Mouse (Mus musculus) embryonic facial prominence, embryonic 10.5 days (tissue): Measurements from ENCODE around the gene Cldn15. TPM values are rescaled to one million over a fixed set of nuclear protein-coding genes. Genes with fewer than 3 reads are reported as not detected.

Experiments used
- DNase-seq: peaks from one replicate; pipeline ENCODE4 v3.0.0-alpha.2; 2017; ENCODE audit warnings: low spot score
- H3K27ac ChIP-seq: fragments of 300-500 bp; sonication (generic); replicated peaks from 2 replicates; pipeline ENCODE4 v1.5.1; 2016; ENCODE audit warnings: mild to moderate bottlenecking
- H3K27me3 ChIP-seq: fragments of 300-500 bp; sonication (generic); replicated peaks from 2 replicates; pipeline ENCODE4 v1.6.1; 2016; ENCODE audit warnings: low read depth, mild to moderate bottlenecking; ENCODE audit not compliant: poor library complexity, severe bottlenecking
- H3K36me3 ChIP-seq: fragments of 300-500 bp; sonication (generic); replicated peaks from 2 replicates; pipeline ENCODE4 v1.6.1; 2016; ENCODE audit warnings: mild to moderate bottlenecking, moderate library complexity
- H3K4me1 ChIP-seq: fragments of 300-500 bp; sonication (generic); 2 replicates; pipeline ENCODE4 v1.6.1; 2016
- H3K4me3 ChIP-seq: fragments of 300-500 bp; sonication (generic); 2 replicates; pipeline ENCODE4 v1.5.1; 2016; ENCODE audit warnings: mild to moderate bottlenecking, moderate library complexity
- H3K9me3 ChIP-seq: fragments of 300-500 bp; sonication (generic); 2 replicates; pipeline ENCODE4 v1.6.1; 2016; ENCODE audit warnings: mild to moderate bottlenecking
- WGBS: fragments of 180-500 bp; shearing (Covaris S2); methylation state at CpG from one replicate; pipeline ENCODE4 v1.1.7; 2016; 5-methylcytosine and 5-hydroxymethylcytosine counted together
- polyA plus RNA-seq: library from polyadenylated mRNA; unstranded; fragments of >200 nt; fragmentation: Nextera tagmentation; extraction: Ambion mirVana; gene quantifications from 2 replicates; pipeline ENCODE4 v1.2.1, GENCODE M21; 2016

Cldn15 gene
- 0.10 and 0.29 TPM in 2 replicates for polyA plus RNA-seq

- H3K36me3 ChIP-seq, result peaks cover 65% of the 10 kb centered on the region
- no peak for DNase-seq
- H3K4me3 ChIP-seq, result 0 out of 2 replicates have a peak within 1 kb of the TSS, but pooled peaks have one; percentile 12
- WGBS, result 80% methylated on average over 6 of the region's 6 CpGs
- H3K27me3 ChIP-seq, result no peaks in the 10 kb centered on the region
- peaks cover 28% of the 10 kb centered on the region for H3K4me1 ChIP-seq
- peak within 1 kb of the TSS; percentile 61 for H3K27ac ChIP-seq
- no peaks in the 10 kb centered on the region for H3K9me3 ChIP-seq
Measured at GRCm38 (mm10) chr5:136966331-136966730, at the start of gene Cldn15. Gene Cldn15, plus strand, starts transcription at chr5:136966616.

- WGBS, result 95% methylated on average over 8 of the region's 8 CpGs
- 0 out of 2 replicates have a peak, but pooled peaks cover 3% of the 10 kb centered on the region for H3K9me3 ChIP-seq
- no peak overlapping the region for H3K27ac ChIP-seq
- H3K4me1 ChIP-seq, result peaks cover 9% of the 10 kb centered on the region
- no peak overlapping the region for H3K4me3 ChIP-seq
- no peaks in the 10 kb centered on the region for H3K27me3 ChIP-seq
- DNase-seq, result no peak
- H3K36me3 ChIP-seq, result peaks cover 18% of the 10 kb centered on the region
Measured at GRCm38 (mm10) chr5:136917613-136918242, 48.7 kb upstream of the Cldn15 start.

GRCm38 (mm10) chr5:136918655-136919472 is 47.6 kb upstream of the Cldn15 start:
- Histone ChIP-seq H3K9me3 (0 out of 2 replicates have a peak, but pooled peaks cover 3% of the 10 kb centered on the region), H3K27me3 (no peaks in the 10 kb centered on the region), H3K36me3 (peaks cover 7% of the 10 kb centered on the region), H3K27ac (peak overlapping the region; percentile 86), H3K4me3 (peak overlapping the region; percentile 74), H3K4me1 (peaks cover 9% of the 10 kb centered on the region)
- 5% methylated on average over 38 of the region's 38 CpGs for WGBS
- peak; percentile 82 for DNase-seq

GRCm38 (mm10) chr5:136919546-136920301 is 46.7 kb upstream of the Cldn15 start:
- H3K9me3 ChIP-seq, result 0 out of 2 replicates have a peak, but pooled peaks cover 3% of the 10 kb centered on the region
- H3K4me3 ChIP-seq, result peak overlapping the region; percentile 74
- 25% methylated on average over 18 of the region's 18 CpGs for WGBS
- no peaks in the 10 kb centered on the region for H3K27me3 ChIP-seq
- H3K27ac ChIP-seq, result peak overlapping the region; percentile 86
- peaks cover 9% of the 10 kb centered on the region for H3K4me1 ChIP-seq
- no peaks in the 10 kb centered on the region for H3K36me3 ChIP-seq
- peak; percentile 21 for DNase-seq

GRCm38 (mm10) chr5:136922830-136923229 is 43.6 kb upstream of the Cldn15 start:
- H3K36me3 ChIP-seq, result peaks cover 13% of the 10 kb centered on the region
- no peak overlapping the region for H3K4me3 ChIP-seq
- 0 out of 2 replicates have a peak, but pooled peaks cover under 1% of the 10 kb centered on the region for H3K9me3 ChIP-seq
- WGBS, result 82% methylated on average over 9 of the region's 9 CpGs
- no peak for DNase-seq
- no peak overlapping the region for H3K27ac ChIP-seq
- no peaks in the 10 kb centered on the region for H3K27me3 ChIP-seq
- peaks cover 9% of the 10 kb centered on the region for H3K4me1 ChIP-seq

- H3K4me1 ChIP-seq, result peaks cover 9% of the 10 kb centered on the region
- H3K36me3 ChIP-seq, result peaks cover 13% of the 10 kb centered on the region
- no peak overlapping the region for H3K4me3 ChIP-seq
- H3K9me3 ChIP-seq, result no peaks in the 10 kb centered on the region
- no peak for DNase-seq
- H3K27ac ChIP-seq, result no peak overlapping the region
- 74% methylated on average over 7 of the region's 7 CpGs for WGBS
- no peaks in the 10 kb centered on the region for H3K27me3 ChIP-seq
Measured at GRCm38 (mm10) chr5:136923751-136924478, 42.5 kb upstream of the Cldn15 start.

GRCm38 (mm10) chr5:136929073-136929472 is 37.3 kb upstream of the Cldn15 start:
- Histone ChIP-seq H3K9me3 (no peaks in the 10 kb centered on the region), H3K36me3 (peaks cover 13% of the 10 kb centered on the region), H3K27ac (peak overlapping the region; percentile 79), H3K27me3 (no peaks in the 10 kb centered on the region), H3K4me1 (peaks cover 5% of the 10 kb centered on the region), H3K4me3 (no peak overlapping the region)
- peak; percentile 89 for DNase-seq
- 21% methylated on average over 4 of the region's 4 CpGs for WGBS

GRCm38 (mm10) chr5:136931896-136932295 is 34.5 kb upstream of the Cldn15 start:
- 0 out of 2 replicates have a peak, but pooled peaks cover 4% of the 10 kb centered on the region for H3K36me3 ChIP-seq
- H3K9me3 ChIP-seq, result no peaks in the 10 kb centered on the region
- H3K4me3 ChIP-seq, result no peak overlapping the region
- H3K4me1 ChIP-seq, result peaks cover 5% of the 10 kb centered on the region
- H3K27me3 ChIP-seq, result no peaks in the 10 kb centered on the region
- H3K27ac ChIP-seq, result no peak overlapping the region
- no peak for DNase-seq
- 87% methylated on average over 14 of the region's 14 CpGs for WGBS

GRCm38 (mm10) chr5:136932956-136933355 is 33.5 kb upstream of the Cldn15 start:
- DNase-seq, result no peak
- H3K4me3 ChIP-seq, result no peak overlapping the region
- no peaks in the 10 kb centered on the region for H3K9me3 ChIP-seq
- no peak overlapping the region for H3K27ac ChIP-seq
- WGBS, result 83% methylated on average over 5 of the region's 5 CpGs
- no peaks in the 10 kb centered on the region for H3K36me3 ChIP-seq
- H3K27me3 ChIP-seq, result no peaks in the 10 kb centered on the region
- peaks cover 5% of the 10 kb centered on the region for H3K4me1 ChIP-seq

- Histone ChIP-seq H3K4me3 (no peak overlapping the region), H3K27ac (no peak overlapping the region), H3K4me1 (peaks cover 5% of the 10 kb centered on the region), H3K36me3 (no peaks in the 10 kb centered on the region), H3K27me3 (no peaks in the 10 kb centered on the region), H3K9me3 (no peaks in the 10 kb centered on the region)
- 80% methylated on average over 6 of the region's 6 CpGs for WGBS
- no peak for DNase-seq
Measured at GRCm38 (mm10) chr5:136933930-136934329, 32.5 kb upstream of the Cldn15 start.

GRCm38 (mm10) chr5:136935905-136936695 is 30.3 kb upstream of the Cldn15 start:
- no peaks in the 10 kb centered on the region for H3K36me3 ChIP-seq
- 73% methylated on average over 7 of the region's 7 CpGs for WGBS
- no peaks in the 10 kb centered on the region for H3K9me3 ChIP-seq
- H3K27ac ChIP-seq, result no peak overlapping the region
- no peaks in the 10 kb centered on the region for H3K4me1 ChIP-seq
- H3K27me3 ChIP-seq, result no peaks in the 10 kb centered on the region
- no peak overlapping the region for H3K4me3 ChIP-seq
- DNase-seq, result no peak
